Mouse (Mus musculus) gastrocnemius, adult 2 months (tissue): ENCODE measurements around the gene Lmnb2. TPM values are rescaled to one million over a fixed set of nuclear protein-coding genes. Genes with fewer than 3 reads are reported as not detected.
A peak's percentile ranks its signal among the peaks of the same experiment; 100 is the strongest.

ENCODE experiments used
- DNase-seq: peaks from one replicate; pipeline ENCODE4 v3.0.0; 2022
- H3K27ac ChIP-seq: fragments of 200-600 bp; 2 replicates; pipeline ENCODE4 v1.8.1; 2022; ENCODE audit warnings: mild to moderate bottlenecking
- H3K4me3 ChIP-seq: fragments of 200-600 bp; 2 replicates; pipeline ENCODE4 v1.8.1; 2022; ENCODE audit warnings: mild to moderate bottlenecking, moderate library complexity
- CTCF ChIP-seq: fragments of 200-600 bp; IDR thresholded peaks from 2 replicates; pipeline ENCODE4 v1.8.1; 2022; ENCODE audit warnings: antibody characterized with exemption, mild to moderate bottlenecking, moderate library complexity
- intact Hi-C: fragments of 180-260 bp; cut with DNase I; formaldehyde crosslinking; loops from one replicate; pipeline ENCODE4 v1.15.1; 2025
- long read RNA-seq, 2 experiments: library from polyadenylated mRNA; stranded (forward); transcript quantifications; one replicate each; pipeline ENCODE4 v2.0.0; 2021
- total RNA-seq, 2 experiments: library from RNA; stranded (reverse); gene quantifications; 2 replicates each; pipeline ENCODE4 v1.2.3; 2021

The Lmnb2 gene
- total RNA-seq = 1 to 10 TPM; 1.9 to 3.0 TPM
- long read RNA-seq, experiment 1, partial matches to known transcripts = 0 of 2 reads
- long read RNA-seq, experiment 1, other reads (novel, unspliced or antisense) = 0 of 2 reads
- long read RNA-seq, experiment 2, partial matches to known transcripts = 0 of 3 reads
- long read RNA-seq, experiment 2, other reads (novel, unspliced or antisense) = 1 of 3 reads

DNA sequence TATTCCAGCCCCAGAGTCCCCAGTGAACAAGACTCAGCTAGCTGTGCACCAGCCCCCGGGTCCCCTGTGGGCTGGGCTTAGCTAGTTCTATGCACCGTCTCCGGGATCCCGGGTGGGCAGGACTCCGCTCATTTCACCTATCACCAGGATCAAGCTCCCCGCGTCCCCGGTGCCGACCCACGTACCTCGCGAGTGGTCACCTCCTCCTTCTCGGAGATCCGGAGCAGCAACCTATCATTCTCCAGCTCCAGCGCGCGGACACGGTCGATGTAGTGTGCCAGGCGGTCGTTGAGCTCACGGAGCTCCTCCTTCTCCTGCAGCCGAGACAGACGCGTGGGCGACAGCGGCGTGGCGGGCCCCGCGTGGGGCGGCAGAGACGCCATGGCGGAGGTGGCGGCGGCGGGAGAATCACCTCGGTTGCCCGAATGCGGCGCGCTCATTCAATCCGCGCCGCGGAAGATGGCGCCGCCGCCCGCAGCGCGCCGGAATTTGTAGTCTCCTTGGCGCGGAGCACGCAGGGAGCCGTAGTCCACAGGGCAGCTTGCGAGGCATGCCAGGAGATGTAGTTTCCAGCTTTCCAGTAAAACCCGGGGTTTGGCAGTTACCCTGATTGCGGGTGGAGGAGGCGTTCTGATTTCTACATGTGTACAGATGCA is at the start of gene Lmnb2:
Gene Lmnb2 (minus strand): TSS at position 467 of the 656 bp plus-strand sequence.
- no peak; the same call in 1 of the 2 replicates for TF ChIP-seq CTCF
- DNase-seq = peak; percentile 84
- Histone ChIP-seq H3K4me3 (peak within 1 kb of the TSS; percentile 95), H3K27ac (peak within 1 kb of the TSS; percentile 84)
- intact Hi-C loops = no loop called here

DNA sequence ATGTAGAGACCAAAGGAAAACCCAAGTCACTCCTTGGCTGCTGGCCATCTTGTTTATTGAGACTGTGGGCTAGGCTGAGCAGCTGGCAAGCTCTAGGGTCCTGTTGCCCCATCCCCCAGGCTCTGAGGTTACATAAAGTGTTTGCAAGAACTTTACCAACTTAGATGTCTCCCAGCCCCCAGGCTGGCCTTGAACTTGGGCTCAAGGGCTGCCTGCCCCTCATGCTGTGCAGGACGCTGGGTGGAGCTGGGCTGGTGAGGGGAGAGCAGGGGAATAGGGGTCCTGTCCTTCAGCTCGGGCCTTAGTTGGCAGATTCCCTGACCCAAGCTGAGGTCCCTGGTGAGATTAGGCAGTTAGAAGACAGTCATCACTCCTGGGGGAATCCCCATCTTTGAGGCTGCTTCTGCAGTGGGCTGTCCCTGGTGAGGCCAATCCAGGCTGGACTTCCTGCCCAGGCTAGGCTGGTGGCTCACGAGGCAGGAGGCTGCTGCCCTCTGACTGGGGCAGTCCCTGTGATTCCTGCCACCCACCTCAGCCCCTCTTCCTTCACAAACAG is 49.1 kb upstream of the Lmnb2 start:
- Histone ChIP-seq H3K4me3 (no peak overlapping the region), H3K27ac (no peak overlapping the region)
- no peak for TF ChIP-seq CTCF
- no peak for DNase-seq
- intact Hi-C loops = no loop called here

DNA sequence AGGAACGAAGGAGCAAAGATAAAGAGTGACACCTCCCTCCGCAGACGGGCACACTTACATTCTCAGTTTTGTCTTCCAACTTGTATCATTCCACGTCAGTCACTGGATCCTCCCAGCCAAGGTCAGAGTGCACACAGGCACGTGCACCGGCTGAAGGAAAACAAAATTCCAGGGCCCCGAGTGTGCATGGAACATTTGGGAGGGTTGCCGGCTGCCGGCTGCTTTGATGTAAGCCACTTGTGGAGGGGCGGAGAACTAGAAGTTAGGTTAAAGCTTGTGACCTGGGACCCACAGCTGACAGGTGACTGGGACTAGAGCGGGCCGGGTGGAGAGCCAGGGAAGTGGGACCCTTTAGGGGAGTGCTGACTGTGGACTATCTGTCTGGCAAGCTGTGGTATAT is 48.3 kb upstream of the Lmnb2 start:
- intact Hi-C loops = no loop called here
- TF ChIP-seq CTCF = no peak

DNA sequence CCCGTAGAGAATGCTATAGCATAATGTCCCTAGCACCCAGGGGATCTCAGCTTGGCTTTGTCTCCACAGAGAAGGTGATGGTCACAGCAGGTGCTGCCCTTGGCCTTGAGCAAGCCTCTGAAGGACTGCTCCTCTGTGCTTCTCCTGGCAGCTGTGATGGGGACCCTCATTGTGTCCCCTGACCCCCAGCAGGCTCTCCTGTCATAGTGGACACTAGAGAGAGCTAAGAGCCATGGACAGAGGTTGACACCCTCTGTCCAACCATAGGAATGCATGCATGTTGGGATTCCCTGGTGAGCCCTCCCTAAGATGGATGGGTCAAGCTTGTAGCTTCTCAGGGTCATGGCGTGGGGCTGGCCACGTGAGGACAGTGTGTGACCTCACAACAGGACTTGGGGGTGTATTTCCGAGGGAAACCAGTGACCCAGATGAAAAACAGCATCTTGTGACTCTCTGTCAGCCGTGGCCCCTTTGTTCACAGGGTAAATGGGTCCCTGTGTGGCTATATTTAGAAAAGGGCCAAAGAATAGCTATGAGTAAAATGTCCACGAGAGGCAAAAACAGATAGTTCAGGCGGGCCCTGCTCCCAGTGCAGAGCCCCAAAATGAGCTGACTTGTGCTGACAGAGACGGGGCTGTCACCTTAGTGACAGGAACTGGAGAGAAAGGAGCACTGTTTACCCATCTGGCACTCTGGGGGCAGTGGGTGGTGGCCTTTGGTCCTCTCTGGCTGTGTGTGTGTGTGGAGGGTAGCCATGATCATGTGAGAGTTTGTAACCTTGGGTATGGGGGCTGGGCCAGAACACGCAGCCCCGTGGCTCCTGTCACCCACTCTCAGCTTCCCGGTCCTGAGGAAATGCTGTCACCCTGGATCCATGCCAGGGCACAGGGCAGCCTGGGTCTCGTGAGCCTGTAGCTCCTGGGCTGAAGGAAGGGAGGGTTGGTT is 45.3 kb upstream of the Lmnb2 start:
- DNase-seq = no peak
- H3K4me3 ChIP-seq = no peak overlapping the region
- H3K27ac ChIP-seq = peak overlapping the region; percentile 65
- TF ChIP-seq CTCF = no peak
- intact Hi-C loops = no loop called here

More for the DNA sequence above, 48.3 kb upstream of the Lmnb2 start:
- Histone ChIP-seq H3K4me3 (no peak overlapping the region), H3K27ac (no peak overlapping the region)
- DNase-seq = no peak

DNA sequence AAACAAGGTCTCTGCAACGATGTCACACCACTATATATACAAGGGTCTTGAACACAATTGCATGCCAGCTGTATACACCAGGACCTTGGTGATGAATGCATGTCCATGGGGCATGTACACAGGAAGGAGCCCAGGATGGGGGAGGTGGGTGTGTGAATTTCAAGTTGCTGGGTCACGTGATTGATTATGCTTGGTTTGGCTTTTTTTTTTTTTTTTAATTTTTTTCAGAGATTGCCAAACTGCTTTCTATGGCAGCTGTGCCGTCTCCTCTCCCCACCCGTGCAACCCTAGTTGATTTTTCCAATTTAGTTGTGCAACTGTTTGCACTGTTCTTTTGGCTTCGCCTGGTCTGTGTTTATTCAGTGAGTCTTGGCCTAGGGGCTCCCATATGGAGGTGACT is 44.5 kb upstream of the Lmnb2 start:
- no peak for TF ChIP-seq CTCF
- Histone ChIP-seq H3K4me3 (no peak overlapping the region), H3K27ac (peak overlapping the region; percentile 67)
- no peak for DNase-seq
- intact Hi-C loops = no loop called here

DNA sequence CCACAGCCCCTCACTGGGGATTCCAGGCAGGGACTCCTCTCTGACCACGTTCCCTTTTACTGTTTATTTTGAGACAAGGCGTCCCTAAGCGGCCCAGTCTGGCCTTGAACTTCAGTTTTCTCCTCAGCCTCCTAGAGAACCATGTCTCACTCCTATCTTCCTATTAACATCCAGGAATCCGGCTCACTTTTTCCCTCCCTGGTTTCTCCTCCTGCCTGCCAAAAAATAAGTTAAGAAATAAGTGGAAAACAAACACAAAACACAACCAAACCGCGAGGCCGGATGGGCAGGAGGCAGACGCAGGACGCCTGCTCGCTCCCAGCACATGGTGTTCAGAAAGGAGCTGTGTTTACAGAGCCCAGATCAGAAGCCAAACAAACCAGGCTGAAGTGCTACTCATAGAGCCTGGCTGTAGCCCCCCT is 44.0 kb upstream of the Lmnb2 start:
- H3K27ac ChIP-seq = peak overlapping the region; percentile 67
- intact Hi-C loops = no loop called here
- H3K4me3 ChIP-seq = no peak overlapping the region
- no peak for TF ChIP-seq CTCF
- no peak for DNase-seq

DNA sequence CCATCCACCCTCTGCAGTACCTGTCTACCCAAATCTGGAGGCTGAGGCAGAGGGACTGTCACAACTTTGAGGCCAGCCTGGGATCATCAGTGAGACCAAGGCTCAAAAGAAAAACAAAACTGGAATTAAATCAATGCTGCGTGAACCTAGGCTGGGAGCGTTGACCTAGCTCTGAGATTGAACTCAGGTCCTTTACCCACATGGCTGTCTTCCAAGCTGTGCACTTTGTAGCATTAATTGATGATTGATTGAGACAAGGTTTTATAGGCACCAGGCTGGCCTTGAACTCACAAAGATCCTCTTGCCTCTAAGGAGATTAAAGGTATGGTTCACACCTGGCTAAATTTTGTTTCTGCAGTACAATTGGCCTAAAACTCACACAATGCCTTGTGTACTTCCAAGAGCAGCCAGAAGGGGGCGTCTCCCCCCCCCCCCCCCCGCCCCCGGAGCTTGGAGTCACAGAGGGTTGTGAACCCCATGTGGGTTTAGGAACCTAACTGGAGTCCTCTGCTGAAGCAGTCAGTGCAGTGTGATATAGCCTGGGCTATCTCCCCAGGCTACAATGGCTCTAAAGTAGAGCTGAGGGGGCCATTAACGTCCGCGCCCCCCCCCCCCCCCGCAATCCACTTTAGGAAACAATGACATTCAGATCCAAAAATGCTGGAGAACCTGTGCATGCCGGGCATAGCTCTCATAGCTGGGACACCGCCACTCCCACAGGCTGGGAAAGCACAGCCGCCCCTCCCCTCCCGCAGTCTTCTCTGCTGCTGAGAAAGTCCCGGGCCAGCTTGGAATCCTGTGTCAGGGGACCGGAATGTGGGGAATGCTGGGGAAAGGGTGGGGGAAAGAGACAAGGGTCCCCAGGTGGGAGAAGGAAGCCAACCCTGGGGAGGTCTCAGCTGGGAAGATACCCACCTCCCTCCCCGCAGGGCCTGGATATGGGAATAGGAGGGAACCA is 42.8 kb upstream of the Lmnb2 start:
- DNase-seq = peak; percentile 70
- intact Hi-C loops = no loop called here
- H3K4me3 ChIP-seq = peak overlapping the region; percentile 51
- H3K27ac ChIP-seq = peak overlapping the region; percentile 81
- peak; percentile 74 for TF ChIP-seq CTCF

DNA sequence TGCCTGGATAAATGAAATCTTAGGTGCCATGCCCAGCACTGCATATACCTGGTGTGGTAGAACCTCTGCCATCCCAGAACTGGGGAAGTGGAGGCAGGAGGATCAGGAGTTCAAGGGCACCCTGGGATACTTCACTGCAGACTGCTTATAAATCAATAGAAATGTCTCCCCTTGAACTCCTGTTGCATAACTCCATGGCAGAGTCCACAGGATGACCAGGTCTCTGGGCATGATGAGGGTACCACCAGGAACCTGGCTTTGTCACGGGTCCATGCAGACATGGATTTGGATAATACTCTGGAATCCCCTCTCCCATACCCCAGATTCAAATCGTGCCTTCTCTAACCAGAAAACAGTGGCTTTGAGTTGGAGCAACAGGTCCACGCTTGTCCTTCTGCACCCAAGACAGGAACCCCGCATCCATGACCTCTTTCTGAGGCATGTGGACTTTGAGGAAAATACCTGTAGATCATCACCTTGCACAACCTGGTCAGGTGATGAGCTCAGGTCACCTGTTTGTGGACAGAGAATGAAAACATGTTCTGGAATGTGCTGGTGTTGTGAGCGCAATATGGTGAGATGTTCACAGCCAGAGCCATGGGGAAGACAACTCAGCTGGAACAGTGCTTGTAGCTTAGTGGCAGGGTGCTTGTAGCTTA is 41.1 kb upstream of the Lmnb2 start:
- intact Hi-C loops = loop anchor here (5.0 kb wide), 1 partner anchor 33 kb away; no protein-coding TSS in a partner anchor
- no peak for DNase-seq
- no peak overlapping the region for H3K27ac ChIP-seq

DNA sequence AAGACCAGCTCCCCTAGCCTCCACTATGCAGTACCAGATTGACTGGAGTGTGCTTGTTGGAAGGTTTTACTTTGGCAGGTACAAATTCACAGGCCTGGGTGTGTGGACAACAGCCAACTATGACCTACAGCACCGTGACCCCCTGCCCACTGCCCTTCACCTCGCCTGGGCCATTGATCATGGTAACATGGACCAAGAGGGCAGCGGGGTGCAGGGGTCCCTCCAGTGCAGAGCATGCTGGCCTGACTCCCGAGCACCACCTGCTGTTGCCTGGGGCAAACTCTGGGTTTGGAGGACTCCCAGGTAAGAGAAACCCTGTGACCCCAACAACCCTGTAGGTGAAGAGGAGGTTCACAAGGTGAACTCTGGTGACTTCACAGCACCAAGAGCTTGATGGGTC is 39.7 kb upstream of the Lmnb2 start:
- 0 out of 2 replicates have a peak, but pooled peaks have one; percentile 3 for TF ChIP-seq CTCF
- intact Hi-C loops = loop anchor here (5.0 kb wide), 1 partner anchor 35 kb away; no protein-coding TSS in a partner anchor
- H3K27ac ChIP-seq = no peak overlapping the region
- H3K4me3 ChIP-seq = no peak overlapping the region
- no peak for DNase-seq

More for the DNA sequence above, 41.1 kb upstream of the Lmnb2 start:
- TF ChIP-seq CTCF = no peak
- H3K4me3 ChIP-seq = no peak overlapping the region

DNA sequence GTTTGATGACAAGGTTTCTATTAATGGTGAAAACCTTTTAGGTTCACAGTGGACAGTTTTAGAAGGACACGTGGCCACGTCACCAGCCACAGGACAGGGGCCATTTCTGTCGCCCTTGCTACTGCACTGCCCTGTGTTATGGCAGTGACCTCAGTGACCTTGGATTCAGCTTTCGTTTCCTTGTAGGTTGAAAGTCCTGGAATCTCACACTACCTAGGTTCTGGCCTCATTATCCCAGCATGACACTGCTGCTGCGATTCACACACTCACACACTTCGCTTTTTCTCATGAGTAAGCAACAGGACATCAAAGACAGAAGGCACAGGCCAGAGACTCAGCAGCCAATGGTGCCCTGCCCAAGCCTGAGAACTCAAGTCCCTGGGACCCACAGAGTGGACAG is 38.9 kb upstream of the Lmnb2 start:
- DNase-seq = no peak
- intact Hi-C loops = loop anchor here (5.0 kb wide), 1 partner anchor 35 kb away; no protein-coding TSS in a partner anchor
- Histone ChIP-seq H3K27ac (no peak overlapping the region), H3K4me3 (no peak overlapping the region)
- no peak for TF ChIP-seq CTCF

DNA sequence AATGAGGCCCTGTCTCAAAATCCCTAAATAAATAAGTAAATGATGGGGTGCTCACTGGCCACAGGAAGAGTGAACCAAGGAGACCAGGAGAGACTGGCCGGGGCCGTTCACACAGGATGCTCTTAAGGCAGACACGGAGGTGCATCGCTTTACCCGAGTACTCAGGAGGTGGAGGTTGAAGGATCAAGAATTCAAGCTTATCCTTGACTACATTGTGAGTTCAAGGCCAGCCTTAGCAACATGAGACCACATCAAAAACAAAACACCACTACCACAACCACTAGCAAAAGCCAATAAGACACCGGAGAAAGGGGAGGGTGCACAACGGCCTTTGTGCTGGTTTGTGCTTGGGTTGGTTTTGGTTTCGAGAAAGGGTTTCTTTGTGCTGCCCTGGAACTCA is 38.3 kb upstream of the Lmnb2 start:
- TF ChIP-seq CTCF = no peak
- Histone ChIP-seq H3K4me3 (no peak overlapping the region), H3K27ac (no peak overlapping the region; the same call in 1 of the 2 replicates)
- no peak for DNase-seq
- intact Hi-C loops = loop anchor here (5.0 kb wide), 1 partner anchor 36 kb away; no protein-coding TSS in a partner anchor
